Mouse (Mus musculus) megakaryocyte-erythroid progenitor cell, adult 5-6 weeks (primary cell): Measurements from ENCODE around the gene Msi1. TPM values are rescaled to one million over a fixed set of nuclear protein-coding genes. Genes with fewer than 3 reads are reported as not detected.
"Not testable (repeated sequence)": the region's sequence is repeated elsewhere in the genome, so short reads cannot be mapped to it uniquely, and the experiment has no call there.

ENCODE experiments used
- ATAC-seq: replicated peaks from 2 replicates; pipeline ENCODE4 v1.8.0; 2016; ENCODE audit warnings: mild to moderate bottlenecking, inconsistent platforms; ENCODE audit not compliant: severe bottlenecking, poor library complexity, low FRiP score, low TSS enrichment
- total RNA-seq, 2 experiments: library from RNA; stranded (forward) in 1 of 2; stranded (reverse) in 1 of 2; fragments of 200-1000, 215-1000 nt in 1 of 2; fragments of >200 nt in 1 of 2; fragmentation: Nextera tagmentation in 1 of 2; gene quantifications; 2 replicates each; pipeline ENCODE4 v1.2.3; 2014 to 2017

The Msi1 gene
- total RNA-seq, 2 experiments from 2014 or later, result not detected

- ATAC-seq, result no peak
Observed at GRCm38 (mm10) chr5:115487353-115487752, 58.0 kb downstream of the Msi1 start.

- ATAC-seq, result no peak
Observed at GRCm38 (mm10) chr5:115487942-115488580, 58.7 kb downstream of the Msi1 start.

DNA sequence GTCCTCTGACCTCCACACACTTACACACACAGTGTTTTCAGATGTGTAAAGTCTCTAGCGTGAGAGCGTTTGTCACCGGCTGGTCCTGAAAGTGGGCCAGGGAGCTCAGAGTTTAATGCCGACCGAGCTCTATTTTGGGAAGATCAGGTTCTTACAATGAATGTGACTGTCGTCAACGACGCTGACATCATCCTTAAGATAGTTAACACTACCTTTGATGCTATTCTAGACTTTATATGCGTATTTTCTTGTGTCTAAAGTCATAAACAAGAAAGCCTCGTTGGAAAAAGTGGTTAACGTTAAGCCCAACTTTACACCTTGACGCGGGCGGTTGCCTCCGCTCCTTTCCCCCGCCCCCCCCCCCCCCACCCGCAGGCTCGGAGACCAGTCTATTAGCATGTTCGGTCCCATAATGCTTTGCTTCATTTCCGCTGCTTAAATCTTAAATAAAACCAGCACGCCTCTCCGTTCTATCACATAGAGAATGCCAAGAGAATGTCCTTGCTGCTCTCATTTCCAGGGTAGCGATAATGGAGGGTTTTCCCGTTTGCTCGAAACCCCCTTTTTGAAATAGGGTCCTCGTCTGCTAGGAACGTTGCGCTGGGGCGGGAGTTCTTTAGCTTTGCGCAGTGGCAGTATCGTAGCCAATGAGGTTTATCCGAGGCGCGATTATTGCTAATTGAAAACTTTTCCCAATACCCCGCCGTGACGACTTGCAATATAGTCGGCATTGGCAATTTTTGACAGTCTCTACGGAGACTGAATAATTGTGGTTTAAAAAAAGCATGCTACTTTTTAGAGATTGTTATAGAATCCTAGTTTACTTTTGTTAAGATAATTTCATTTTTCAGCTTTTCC is 59.7 kb downstream of the Msi1 start:
- ATAC-seq, result no peak; the same call in 1 of the 2 replicates

- peak; percentile 84 for ATAC-seq
Observed at GRCm38 (mm10) chr5:115489699-115490637, 60.6 kb downstream of the Msi1 start.

- ATAC-seq, result peak; percentile 22
Observed at GRCm38 (mm10) chr5:115490638-115491000, 61.2 kb downstream of the Msi1 start.

DNA sequence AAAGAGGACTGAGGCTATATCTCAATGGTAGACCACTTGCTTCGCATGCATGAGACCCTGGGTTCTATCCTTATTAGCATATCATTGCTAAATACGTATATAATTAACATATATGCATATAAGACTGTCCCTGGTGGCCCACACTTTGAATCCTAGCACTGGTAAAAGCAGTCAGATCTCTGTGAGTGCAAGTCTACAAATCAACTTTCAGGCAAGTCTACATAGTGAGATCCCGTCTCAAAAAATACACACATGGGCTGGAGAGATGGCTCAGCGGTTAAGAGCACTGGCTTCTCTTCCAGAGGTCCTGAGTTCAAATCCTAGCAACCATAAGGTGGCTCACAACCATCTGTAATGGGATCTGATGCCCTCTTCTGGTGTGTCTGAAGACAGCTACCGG is 61.7 kb downstream of the Msi1 start:
- no peak for ATAC-seq

- 0 out of 2 replicates have a peak, but pooled peaks have one; percentile 6 for ATAC-seq
Observed at GRCm38 (mm10) chr5:115491771-115492322, 62.4 kb downstream of the Msi1 start.

DNA sequence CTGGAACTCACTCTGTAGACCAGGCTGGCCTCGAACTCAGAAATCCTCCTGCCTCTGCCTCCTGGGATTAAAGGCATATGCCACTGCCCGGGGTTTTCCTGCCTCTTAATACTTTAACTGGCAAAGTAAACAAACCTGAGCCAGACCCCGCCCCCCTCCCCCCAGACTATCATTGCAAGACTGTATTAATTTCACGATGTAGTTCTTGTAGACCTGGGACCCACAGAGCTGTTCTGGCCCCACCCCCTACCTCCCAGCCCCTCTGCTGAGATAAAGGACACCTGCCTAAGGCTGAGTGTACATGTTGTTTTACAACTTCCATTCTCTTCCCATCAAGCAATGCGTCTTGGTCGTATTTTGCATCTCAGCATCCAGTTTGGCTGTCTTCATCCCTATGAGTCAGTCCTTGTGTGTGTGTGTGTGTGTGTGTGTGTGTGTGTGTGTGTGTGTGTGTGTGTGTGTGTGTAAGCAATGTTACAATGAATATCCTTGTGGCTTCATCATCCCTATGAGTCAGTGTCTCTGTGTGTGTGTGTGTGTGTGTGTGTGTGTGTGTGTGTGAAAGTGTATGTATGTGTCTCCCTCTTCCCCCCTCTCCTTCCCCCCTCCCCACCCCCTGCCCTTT is 63.4 kb downstream of the Msi1 start:
- ATAC-seq, result no peak

GRCm38 (mm10) chr5:115493441-115493840 is 64.0 kb downstream of the Msi1 start:
- no peak for ATAC-seq

- not testable (repeated sequence) for ATAC-seq
Observed at GRCm38 (mm10) chr5:115495618-115496017, 66.2 kb downstream of the Msi1 start.

GRCm38 (mm10) chr5:115497033-115497432 is 67.6 kb downstream of the Msi1 start:
- no peak for ATAC-seq

GRCm38 (mm10) chr5:115498307-115499240 is 69.2 kb downstream of the Msi1 start:
- no peak for ATAC-seq

DNA sequence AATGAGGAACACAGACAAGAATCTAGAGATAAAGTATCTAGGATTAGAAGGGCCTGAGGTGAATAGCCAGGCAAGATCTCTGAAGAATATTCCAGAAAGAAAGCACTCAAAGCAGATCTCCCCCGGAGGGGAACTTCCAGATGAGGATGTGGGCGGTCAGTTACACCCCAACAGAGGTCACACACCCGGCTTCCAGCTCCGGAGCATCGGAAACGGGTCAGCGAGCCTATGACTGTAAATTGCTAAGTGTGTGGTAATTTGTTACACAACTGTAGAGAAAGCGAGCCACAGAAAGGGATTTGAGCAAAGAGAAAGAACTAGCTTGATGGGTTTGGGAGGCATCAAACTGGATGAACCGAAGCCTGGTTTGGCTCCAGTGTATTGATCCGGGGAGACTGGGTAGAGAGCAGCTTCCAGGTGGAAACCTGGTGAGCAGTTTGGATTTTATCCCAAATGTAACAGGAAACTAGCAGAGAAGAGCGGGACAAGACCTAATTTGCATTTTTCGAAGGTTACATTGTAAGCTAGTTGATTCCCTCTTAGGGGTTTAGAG is 71.1 kb downstream of the Msi1 start:
- ATAC-seq, result no peak

DNA sequence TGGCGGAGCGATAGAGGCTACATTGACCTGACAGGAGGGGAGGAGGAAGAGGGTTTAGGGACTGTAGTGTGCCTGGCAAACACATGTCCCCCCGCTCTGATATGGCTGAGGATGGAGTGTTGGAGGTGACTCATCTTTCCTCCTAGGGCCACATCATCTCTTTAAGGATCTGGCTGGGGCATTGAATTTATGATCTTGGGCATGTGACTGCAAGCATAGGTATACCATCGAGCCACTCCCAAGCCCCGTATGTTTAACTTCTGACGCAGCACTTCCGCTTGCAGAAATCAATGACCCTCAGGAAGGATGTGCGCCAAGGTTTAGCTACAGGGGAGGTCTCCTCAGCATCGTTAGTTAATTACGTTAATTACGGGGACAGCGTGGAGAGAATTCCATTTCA is 73.6 kb downstream of the Msi1 start:
- no peak for ATAC-seq
